Mouse (Mus musculus): Measurements from ENCODE around the gene Mindy4. TPM values are rescaled to one million over a fixed set of nuclear protein-coding genes. Genes with fewer than 3 reads are reported as not detected.
"Not testable (repeated sequence)": the region's sequence is repeated elsewhere in the genome, so short reads cannot be mapped to it uniquely, and the experiment has no call there.

The Mindy4 gene
- 1 to 10 TPM; 4.9 to 5.7 TPM for total RNA-seq (2021)
- long read RNA-seq, experiment 1, full-length matches to known transcripts: 4 of 4 reads
- long read RNA-seq, experiment 1, partial matches to known transcripts: 0 of 4 reads
- long read RNA-seq, experiment 1, other reads (novel, unspliced or antisense): 0 of 4 reads
- long read RNA-seq, experiment 2, full-length matches to known transcripts: 7 of 10 reads
- long read RNA-seq, experiment 2, partial matches to known transcripts: 1 of 10 reads
- long read RNA-seq, experiment 2, other reads (novel, unspliced or antisense): 2 of 10 reads

DNA sequence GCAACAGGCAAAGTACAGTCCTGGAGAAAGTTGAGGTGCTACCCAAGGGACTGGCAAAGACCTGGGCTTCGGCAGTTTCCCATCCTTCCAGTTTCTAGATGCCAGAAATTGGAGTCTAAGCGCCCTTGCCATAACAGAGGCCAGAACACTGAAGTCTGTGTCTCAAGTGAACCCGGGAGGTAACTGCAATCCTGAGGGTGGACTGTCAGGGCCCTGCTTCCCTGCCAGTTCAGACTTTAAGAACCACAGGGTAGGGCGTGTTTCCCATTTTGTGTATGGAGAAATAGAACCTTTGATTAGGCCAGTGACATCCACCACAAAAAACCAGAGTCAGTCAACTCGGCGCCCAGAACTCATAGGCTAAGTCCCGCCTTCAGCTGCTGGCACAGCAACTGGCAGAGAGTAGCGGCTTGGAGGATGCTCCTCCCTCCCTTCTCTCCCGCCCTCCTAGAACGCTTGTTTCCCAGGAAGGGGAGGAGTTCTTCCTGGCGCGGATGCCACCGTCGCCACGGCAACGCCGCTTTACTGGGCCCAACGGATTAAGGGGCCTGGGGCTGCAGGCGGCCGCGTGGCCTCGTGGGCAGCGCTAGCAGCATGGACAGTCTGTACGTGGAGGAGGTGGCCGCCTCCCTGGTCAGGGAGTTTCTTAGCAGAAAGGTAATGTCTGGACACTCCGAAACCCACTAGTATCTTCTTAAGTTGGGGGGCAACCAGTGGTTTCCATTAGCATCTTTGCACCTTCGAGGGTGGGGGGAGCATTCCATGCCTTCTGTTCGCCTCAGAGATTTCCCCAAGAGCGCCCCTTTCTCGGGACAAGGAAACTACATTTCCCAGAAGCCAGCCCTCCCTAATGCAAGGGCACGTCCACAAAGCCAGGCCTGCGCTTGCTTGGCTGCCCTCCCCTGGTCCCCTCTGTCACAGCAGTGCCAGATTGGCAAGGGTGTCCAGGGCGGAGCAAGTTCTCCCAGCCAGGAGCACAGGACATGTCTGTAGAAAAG lies at the start of gene Mindy4:
TSS of gene Mindy4 (plus strand) at position 471 of the 998 bp plus-strand sequence.
- DNase-seq (ENCODE audit: low spot score in 2 of 2): peak; percentile 67 to 75

DNA sequence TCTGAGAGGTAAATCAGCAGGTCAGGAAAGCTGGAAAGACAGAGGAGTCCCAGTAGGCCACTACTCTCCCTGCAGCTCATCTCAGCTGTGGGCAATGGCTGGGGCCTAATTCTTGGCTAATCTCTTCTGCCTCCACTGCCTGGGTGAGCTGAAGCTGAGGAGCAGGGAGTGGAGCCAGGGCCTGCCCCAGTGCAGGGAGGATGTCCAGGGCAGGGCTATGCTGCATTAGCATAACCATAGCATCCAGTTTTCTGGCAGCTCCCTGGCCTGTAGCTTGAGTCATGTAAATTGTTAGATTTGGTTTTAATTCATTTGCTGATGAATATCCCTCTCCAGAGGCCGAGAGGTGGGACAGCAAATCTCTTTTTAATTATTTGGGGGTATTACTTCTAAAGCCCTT lies 43.9 kb upstream of the Mindy4 start:
- DNase-seq (ENCODE audit: low spot score in 2 of 2): no peak

DNA sequence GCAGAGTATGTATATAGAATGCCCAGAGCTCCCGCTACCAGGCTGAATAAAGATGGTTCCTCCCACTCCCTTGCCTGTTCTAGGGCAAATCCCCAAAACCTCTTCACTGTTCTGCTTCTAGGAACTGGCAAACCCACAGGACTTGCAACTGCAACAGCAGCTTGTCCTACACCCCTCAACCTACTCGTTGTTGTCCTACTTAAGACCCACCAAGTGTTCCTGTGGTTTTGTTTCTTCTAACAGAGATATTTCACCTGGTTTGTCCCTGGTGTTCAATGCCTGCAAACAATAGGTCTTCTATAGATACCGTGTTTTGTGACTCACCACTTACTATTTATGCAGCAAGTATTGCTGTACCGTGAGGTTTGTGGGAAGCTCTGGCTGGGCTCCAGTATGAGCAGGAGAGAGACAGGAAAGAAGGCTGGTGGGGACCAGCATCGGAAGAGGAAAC lies 41.8 kb upstream of the Mindy4 start:
- DNase-seq (ENCODE audit: low spot score in 2 of 2): no peak

DNA sequence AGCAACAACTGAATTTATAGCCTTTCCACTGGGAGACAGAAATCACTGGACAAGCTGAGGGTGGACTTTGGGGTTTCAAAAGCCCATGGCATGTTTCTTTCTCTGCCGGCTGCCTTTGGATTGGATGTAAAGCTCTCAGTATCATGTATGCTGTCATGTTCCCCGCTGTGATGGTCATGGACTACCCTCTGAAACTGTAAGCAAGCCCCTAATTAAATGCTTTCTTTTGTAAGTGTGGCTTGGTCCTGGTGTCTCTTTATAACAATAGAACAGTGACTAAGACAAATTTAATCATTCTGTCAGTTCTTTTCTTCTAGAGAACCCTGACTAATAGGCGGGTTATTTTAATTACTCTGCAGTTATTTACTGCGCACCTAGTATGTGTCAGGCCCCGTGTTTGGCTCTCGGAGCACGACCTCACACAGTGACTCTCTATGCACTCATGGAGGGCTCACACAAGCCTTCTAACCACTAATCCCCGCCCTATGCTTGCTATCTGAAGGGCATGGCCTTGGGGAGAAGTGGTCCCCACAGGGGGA lies 40.1 kb upstream of the Mindy4 start:
- no peak for DNase-seq (ENCODE audit: low spot score in 2 of 2)

DNA sequence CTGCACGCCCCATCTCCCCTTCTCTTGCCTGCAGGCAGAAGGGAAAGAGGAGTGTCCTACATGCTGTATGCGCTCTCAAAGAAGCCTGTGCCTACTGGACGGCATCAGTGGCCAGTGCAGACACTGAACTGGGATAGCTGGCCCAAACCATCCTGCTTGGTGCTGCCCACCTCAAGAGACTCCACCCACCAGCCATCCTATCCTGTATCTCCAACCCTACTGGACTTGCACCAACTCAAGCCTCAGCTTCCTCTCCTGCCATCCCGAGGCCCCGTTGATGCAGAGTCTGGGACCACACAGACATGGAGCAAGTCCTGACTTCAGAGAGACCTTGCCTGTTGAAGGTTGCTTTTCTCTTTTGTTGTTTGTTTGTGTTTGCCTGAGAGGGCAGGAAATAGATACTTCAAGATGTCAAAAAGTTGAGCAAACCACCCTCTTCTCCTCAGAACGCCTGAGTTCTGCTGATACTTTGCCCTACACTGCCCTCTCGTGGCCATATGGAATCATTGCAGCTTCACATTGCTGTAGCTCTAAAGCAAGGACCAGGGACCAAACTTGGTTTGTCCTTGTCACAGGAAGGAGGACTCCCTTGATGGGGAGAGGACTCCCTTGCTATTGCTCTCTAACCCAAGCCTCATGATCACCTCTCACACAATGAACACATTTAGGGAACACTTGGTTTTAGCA lies 36.3 kb upstream of the Mindy4 start:
- DNase-seq (ENCODE audit: low spot score in 2 of 2): peak; percentile 71 to 72

DNA sequence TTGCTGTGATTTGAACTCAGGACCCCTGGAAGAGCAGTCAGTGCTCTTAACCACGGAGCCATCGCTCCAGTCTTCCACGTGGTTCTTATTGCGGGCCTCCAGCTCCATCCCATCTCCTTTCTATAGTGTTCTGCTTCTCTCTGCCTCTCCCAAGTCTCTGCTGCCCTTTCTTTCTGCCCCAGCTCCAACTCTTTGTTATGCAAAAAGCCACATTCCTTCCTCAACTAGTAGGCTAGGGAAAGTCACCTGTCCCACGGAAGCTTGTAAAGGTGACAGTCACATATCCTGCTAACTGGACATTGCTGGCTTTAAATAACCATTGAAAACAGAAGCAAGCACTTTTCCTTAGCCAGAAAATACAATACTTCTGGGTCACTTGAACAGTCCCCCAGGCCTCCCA lies 33.4 kb upstream of the Mindy4 start:
- DNase-seq (ENCODE audit: low spot score in 2 of 2): no peak

DNA sequence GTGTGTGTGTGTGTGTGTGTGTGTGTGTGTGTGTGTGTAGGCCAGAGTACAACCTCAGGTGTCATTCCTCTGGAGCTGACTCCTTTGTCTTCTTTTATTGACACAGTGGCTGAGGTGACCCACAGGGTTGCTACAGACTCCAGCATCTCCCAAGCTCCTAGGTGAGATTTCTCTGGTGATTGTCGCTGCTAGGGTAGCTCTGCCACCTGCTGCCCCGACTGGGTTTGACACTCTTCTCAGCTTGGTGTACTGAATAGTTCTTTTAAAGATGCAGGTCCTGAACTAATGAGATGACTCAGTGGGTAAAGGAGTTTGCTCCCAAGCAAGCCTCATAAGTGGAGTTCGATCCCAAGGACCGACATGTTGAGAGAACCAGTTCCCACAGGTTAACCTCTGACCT lies 31.5 kb upstream of the Mindy4 start:
- no peak for DNase-seq (ENCODE audit: low spot score in 2 of 2)

DNA sequence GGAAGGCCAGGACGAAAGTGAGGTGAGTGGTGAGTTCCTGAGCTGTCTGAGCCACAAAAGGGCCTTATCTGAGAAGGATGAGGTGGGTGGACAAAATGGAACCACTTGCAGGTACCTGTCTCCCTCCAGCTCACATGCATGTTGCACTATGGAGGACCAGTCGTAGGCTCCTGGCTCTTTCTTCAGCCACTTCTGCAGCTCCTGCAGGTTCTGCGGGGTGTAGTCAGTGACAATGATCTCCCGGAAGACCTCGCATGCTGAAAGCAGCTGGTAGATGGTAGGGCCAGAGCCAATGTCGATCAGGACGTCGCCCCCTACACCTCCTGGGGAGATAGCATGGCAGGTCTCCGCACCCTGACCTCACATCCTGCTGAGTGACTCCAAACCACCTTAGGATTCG lies 30.0 kb upstream of the Mindy4 start:
- no peak for DNase-seq (ENCODE audit: low spot score in 2 of 2)

DNA sequence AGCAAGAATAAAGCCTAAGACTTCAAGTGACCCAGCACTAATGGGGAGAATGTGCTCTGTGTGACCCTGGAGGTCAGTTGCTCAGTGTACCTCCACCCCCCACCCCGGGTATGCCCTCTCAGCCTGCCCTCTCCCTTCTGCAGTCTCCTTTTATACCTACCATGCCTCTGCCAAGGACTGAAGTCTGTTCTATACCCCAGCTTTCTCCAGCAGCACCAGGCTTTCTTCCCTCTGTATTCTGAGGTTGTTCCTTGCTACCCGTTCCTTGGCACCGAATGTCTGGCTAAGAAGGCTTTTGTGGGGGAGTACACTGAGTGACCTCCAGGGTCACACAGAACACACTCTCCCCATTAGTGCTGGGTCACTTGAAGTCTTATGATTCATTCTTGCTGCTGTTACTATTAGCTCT lies 29.2 kb upstream of the Mindy4 start:
- no peak for DNase-seq (ENCODE audit: low spot score in 2 of 2)

DNA sequence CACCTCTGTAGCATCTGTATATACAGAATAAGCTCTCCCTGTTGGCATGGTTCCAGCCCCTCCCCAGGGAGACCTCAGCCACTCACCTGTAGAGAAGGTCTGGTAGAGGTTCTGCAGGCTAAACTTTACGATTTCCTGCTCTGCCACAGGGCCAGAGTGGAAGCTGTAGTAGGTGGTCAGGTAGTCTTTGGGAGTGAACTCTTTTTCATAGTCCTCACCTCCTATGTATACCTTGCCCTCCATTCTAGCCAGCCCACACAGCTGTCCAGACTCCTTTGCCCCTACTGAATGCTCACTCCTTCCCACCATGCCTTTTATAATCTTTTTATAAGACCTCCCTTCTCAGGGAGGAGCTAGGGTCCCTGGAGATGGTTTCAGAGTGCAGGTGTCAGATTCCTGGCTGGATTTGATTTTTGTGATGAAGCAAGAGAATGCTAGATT lies 28.4 kb upstream of the Mindy4 start, which contains the start of gene Inmt:
TSS of gene Inmt (minus strand) at position 303 of the 441 bp plus-strand sequence.
- no peak for DNase-seq (ENCODE audit: low spot score in 2 of 2)

DNA sequence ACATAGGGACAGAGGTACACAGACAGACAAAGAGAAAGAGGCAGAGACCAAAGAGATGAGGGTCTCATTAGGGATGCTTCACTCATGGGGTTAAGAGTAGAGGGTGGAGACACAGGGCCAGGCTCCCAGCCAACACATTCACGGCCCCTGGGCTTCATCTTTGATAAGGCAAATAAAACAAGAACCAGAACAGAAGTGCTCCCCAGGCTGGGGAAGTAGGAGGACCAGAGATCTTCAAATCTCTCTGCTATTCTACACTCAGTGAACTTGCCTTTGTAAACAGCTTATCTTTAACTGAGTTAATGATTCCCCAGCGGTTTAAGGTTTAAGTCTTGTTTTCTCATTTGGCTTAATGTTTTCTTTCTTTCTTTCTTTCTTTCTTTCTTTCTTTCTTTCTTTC lies 27.7 kb upstream of the Mindy4 start:
- DNase-seq (ENCODE audit: low spot score in 2 of 2): no peak

DNA sequence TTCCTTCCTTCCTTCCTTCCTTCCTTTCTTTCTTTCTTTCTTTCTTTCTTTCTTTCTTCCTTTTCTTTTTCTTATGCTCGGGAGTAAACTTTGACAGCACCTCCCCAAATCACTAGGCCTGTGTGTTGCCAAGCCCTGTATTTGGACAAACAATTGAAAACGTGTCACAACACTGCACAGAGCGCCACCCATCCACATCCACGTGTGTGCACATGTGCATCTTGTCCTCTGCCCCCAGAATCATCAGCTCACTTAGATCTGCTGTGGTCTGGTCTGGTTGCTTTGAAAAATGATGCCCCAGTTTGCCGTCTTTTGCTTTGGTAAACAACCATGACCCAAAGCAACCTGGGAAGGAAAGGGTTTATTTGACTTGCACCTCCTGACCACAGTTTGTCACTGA lies 27.3 kb upstream of the Mindy4 start:
- DNase-seq (ENCODE audit: low spot score in 2 of 2): no peak

DNA sequence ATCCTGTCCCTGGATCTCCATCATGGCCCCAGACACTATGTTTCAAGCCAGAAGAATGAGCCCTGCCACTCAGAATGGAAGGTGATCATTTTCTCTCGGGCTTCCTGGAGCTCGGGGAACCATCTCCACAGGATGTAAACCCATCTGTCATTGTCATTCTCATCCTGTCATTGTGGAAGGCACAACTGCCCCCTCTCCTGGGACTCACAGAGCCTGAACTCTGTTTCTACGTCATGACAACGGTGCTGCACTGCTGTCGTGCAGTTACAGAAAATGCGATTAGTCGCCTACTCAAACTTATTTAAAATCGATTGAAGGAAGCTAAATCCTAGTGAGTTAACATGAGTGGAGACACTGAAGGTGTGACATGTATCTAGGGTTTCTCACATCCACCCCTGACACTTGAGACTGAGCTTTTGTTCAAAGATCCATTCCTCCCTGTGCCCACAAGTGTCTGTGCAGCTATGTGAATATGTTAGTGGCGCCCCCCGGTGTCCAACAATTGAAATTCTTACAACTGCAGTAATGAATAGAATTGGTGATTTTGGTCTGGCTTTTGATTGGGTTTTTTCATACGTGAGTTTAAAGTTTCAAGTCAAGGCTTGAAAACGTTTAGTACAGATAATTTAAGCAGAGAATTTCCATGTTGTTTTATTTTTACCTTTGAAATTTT lies 26.0 kb upstream of the Mindy4 start:
- DNase-seq (ENCODE audit: low spot score in 2 of 2): no peak

DNA sequence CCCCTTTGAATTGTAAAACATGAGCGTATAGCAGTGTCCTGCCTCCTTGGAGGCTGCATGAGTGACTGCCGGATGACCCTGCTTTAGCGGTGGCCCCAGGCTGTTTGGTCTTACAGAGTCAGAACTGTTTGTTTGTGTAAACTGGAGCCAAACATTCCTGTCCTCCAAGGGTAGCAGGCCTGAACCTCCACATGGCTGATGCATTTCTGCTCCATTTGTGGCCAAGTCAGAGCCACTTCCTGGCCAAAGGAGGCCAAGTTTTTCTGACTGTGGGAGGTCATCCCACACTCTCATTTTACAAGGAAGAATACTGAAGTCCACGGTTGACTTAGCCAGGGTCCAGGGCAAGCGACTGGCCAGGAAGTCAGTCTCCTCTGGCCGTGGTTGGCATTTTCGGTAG lies 23.6 kb upstream of the Mindy4 start:
- no peak for DNase-seq (ENCODE audit: low spot score in 2 of 2)

DNA sequence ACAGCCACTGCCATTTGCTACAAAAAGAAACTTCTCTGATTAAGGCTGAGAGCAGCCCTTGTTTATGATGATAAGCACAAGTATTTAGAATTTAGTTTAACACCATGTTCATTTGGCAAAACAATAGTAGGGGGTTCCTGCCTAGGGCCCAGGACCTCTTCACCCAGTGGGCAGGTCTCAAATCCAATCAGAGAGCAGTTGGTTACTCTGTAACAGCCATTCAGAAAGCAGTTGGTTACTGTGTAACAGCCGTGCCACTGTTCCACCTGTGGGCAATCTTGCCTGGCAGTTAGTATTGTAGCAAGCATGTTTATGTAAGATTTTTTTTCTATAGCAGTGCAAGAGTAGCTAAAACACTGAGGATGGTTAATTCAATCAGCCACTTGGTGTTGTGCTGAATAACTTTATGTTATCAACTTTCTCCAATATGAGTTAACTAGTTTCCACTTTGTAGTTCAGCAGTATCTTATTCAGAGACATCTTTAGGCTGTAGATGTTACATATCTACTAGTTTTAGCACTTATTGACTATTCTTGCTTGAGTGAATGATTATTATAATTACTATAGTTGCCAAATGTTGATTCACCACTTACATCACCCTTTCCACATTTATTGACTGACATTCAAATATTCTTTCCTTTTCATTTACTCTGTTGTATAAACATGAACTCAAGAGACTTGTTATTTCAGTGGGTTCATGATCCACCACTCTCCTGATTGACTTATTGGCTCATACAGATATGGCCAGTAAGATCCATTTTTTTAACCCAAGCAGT lies 20.3 kb upstream of the Mindy4 start:
- DNase-seq (ENCODE audit: low spot score in 2 of 2): no peak

DNA sequence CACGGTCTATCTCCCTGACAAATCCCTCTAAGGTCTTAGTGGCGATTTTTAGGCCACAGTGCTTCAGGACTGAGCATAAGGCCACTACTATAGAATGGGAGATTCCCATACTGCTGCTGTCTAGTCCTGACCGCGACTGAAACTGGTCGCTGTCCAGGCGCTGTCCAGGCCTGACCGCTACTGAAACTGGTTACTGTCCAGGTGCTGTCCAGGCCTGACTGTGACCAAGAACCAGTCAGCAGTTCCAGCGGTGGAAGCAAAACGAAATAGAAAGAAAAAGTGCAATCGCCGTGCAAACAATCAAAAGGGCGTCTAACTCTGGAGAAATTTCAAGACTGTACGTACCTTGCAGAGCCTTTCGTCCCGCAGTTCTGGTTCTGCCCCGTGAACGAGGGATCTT lies 15.4 kb upstream of the Mindy4 start:
- not testable (repeated sequence) for DNase-seq (ENCODE audit: low spot score in 2 of 2)

DNA sequence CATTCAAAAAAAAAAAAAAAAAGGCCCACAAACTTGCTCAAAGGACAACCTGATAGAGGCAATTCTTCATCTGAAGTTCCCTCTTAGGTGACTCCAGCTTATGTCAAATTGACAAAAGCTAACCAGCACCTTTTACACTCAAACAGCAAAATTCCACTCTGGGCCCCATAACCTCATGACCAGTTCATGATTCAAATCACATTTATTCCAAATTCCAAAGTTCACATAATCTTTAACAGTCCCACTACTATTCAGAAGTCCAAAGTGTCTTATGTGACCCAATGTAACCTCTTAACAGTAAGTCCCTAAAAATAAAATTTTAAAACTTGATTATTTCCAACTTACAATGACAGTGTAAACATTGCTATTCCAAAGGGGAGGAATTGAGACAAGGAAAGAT lies 13.8 kb upstream of the Mindy4 start:
- DNase-seq (ENCODE audit: low spot score in 2 of 2): no peak

DNA sequence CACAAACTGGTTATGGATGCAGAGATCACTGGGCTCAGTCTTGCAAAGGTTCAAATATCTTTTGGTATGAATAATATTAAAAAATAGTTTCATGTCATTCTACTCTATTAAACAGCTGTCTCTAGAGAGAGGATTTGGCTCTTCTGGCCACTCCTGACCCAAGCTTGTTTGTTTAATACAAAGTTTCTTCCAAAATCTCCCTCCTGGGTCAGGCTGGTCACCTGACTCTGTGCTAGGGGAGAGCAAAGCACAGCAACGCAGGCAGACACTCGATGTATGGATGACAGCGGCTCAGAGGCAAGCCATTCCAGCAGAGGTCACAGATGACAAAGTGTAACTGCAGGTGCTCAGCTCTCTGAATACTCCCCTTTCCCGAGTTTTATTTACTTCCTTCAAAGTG lies 11.6 kb upstream of the Mindy4 start:
- no peak for DNase-seq (ENCODE audit: low spot score in 2 of 2)

DNA sequence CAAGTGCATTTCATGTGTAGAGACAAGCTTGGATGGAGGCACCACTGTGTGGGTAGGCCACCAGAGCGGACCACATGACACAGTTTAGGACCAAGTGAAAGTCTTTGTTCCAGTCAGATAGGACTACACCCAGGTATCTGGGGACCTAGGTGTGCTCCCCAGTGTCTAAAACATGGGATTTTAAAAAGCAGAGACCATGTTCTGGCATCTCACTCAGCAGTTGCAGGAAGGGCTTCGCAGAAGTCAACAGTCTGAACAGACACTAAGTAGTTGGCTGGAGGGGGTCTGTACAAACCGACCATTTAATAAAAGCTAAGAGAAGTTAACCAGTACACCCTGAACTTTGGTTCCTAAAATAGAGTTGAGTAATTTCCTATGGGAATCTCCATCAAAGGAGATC lies 10.0 kb upstream of the Mindy4 start:
- no peak for DNase-seq (ENCODE audit: low spot score in 2 of 2)

DNA sequence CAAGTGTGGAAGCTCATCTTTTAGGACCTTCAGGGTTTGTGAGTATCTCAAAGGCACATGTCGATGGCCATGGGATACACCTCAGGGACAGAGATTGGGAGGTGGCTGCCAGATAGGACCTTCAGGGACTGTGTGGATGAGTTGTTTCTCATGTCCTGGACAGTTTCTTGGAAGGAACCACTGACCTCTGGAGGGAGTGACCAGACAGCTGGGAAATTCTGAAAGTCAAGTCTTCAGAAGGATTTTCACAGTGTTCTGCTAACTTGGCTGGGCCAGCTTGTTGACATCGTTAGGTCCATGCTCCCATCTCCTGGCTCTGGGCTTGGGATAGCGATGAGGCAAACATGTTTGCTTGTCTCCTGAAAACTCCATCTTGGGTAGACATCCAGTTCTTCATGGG lies 4.1 kb upstream of the Mindy4 start:
- DNase-seq (ENCODE audit: low spot score in 2 of 2): no peak
